Comparison of ENCODE assay signal across 7 mouse cellular contexts in the genomic region with DNA sequence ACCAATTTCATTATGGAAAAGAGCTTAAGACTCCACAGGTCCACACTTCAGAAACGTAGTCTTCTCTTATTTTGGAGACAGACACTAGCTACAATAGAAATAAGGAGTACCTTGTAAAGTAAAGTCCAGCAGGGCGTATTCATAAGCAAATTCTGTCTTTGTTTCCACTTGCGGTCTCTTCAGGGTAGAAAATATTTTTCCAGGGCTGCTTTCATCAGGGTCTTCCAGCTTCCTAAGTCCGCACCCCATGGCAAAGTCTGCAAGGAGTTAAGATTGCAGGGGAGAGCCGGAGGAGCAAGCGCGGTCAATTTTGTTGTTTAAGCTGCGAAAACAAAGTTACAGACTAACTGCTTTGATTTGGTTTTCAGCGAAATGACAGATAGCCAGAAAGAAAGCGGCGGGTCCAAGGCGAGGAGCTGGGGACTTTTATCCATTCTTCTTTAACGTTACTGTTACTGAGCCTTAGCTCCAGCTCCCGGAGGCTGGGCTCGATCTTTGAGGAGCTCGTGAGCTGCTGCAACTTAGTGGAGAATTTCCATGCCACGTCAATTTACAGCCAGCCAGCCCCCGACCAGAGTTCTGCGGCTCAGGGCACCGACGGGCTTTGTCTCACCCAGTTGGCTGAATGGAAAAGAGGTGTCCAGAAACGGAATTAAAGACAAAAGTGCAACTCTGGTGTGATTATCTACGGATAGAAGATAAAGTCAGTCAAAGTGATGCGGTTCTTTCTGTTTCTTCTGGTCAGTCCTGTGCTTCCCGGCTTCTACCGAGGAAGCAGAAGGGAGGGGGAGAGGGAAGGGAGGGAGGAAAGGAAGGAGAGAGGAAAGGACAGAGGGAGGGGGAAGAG. TPM values are rescaled to one million over a fixed set of nuclear protein-coding genes. Genes with fewer than 3 reads are reported as not detected.
DNase-seq lines count a peak whose midpoint lies in the region; ATAC-seq and TF ChIP-seq lines count a peak whose summit lies in the region.

A gene (minus strand): TSS at position 772 of the 847 bp plus-strand sequence.

- H3K4me2 ChIP-seq in forebrain, embryonic 15.5 days (replicated peaks), result peak within 1 kb of the TSS; percentile 46
- peak within 1 kb of the TSS; percentile 64 for H3K4me2 ChIP-seq in hindbrain, embryonic 13.5 days
- peak within 1 kb of the TSS; percentile 59 for H3K4me2 ChIP-seq in limb, embryonic 12.5 days
- peak within 1 kb of the TSS; percentile 50 for H3K4me2 ChIP-seq in midbrain, embryonic 15.5 days

- H3K36me3 ChIP-seq in ES-E14 (ENCODE audit: control insufficient read depth, insufficient read depth, low read length, poor library complexity, severe bottlenecking), result no peaks in the 10 kb centered on the region
- no peaks in the 10 kb centered on the region for H3K36me3 ChIP-seq in forebrain, embryonic 15.5 days
- no peaks in the 10 kb centered on the region for H3K36me3 ChIP-seq in hindbrain, embryonic 13.5 days
- no peaks in the 10 kb centered on the region for H3K36me3 ChIP-seq in limb, embryonic 12.5 days
- no peaks in the 10 kb centered on the region for H3K36me3 ChIP-seq in midbrain, embryonic 15.5 days (replicated peaks)

- no peaks in the 10 kb centered on the region for H3K9me3 ChIP-seq in ES-E14 (ENCODE audit: control insufficient read depth, insufficient read depth, low read depth, low read length)
- no peaks in the 10 kb centered on the region for H3K9me3 ChIP-seq in forebrain, embryonic 15.5 days
- H3K9me3 ChIP-seq in hindbrain, embryonic 13.5 days, result no peaks in the 10 kb centered on the region
- H3K9me3 ChIP-seq in limb, embryonic 12.5 days, result no peaks in the 10 kb centered on the region
- H3K9me3 ChIP-seq in midbrain, embryonic 15.5 days, result no peaks in the 10 kb centered on the region

- 1% methylated on average over 26 of the region's 26 CpGs for WGBS in forebrain, embryonic 15.5 days
- WGBS in hindbrain, embryonic 13.5 days, result under 1% methylated on average over 26 of the region's 26 CpGs
- 2% methylated on average over 26 of the region's 26 CpGs for WGBS in limb, embryonic 12.5 days
- WGBS in midbrain, embryonic 15.5 days, result 2% methylated on average over 26 of the region's 26 CpGs

- ATAC-seq in forebrain, embryonic 15.5 days (replicated peaks), result no peak
- no peak for ATAC-seq in hindbrain, embryonic 13.5 days (ENCODE audit: low FRiP score)
- no peak for ATAC-seq in limb, embryonic 12.5 days (ENCODE audit: insufficient number of reproducible peaks, insufficient read depth, low FRiP score, low TSS enrichment, low read depth)
- 0 out of 2 replicates have a peak, but pooled peaks have one; percentile 21 for ATAC-seq in midbrain, embryonic 15.5 days (replicated peaks)

- in situ Hi-C loops in ES-E14 (cut with MboI; ENCODE audit: low sequenced_read_pairs in 2 of 2, unreplicated experiment in 2 of 2), result no loop called here

- H3K9ac ChIP-seq in ES-E14 (ENCODE audit: insufficient read depth, low read depth, low read length, poor library complexity, severe bottlenecking), result peak within 1 kb of the TSS; percentile 26; the same call in 1 of the 2 replicates
- peak within 1 kb of the TSS; percentile 39 for H3K9ac ChIP-seq in forebrain, embryonic 15.5 days (replicated peaks)
- H3K9ac ChIP-seq in hindbrain, embryonic 13.5 days, result peak within 1 kb of the TSS; percentile 71
- peak within 1 kb of the TSS; percentile 73 for H3K9ac ChIP-seq in limb, embryonic 12.5 days (replicated peaks)
- H3K9ac ChIP-seq in midbrain, embryonic 15.5 days, result peak within 1 kb of the TSS; percentile 11

- peaks cover 0 to 3% of the 10 kb centered on the region in 2 experiments; a peak in 2 of 4 replicates for H3K4me1 ChIP-seq in ES-E14 (ENCODE audit: control insufficient read depth in 2 of 2, insufficient read depth in 2 of 2, low read length in 2 of 2, poor library complexity in 1 of 2)
- peaks cover 32% of the 10 kb centered on the region for H3K4me1 ChIP-seq in forebrain, embryonic 15.5 days
- peaks cover 19% of the 10 kb centered on the region for H3K4me1 ChIP-seq in hindbrain, embryonic 13.5 days (replicated peaks)
- H3K4me1 ChIP-seq in limb, embryonic 12.5 days (replicated peaks), result peaks cover 25% of the 10 kb centered on the region
- peaks cover 3% of the 10 kb centered on the region; the same call in 1 of the 2 replicates for H3K4me1 ChIP-seq in midbrain, embryonic 15.5 days

- DNase-seq in ES-E14 (ENCODE audit: low read depth, low spot score), result no peak
- DNase-seq in adrenal gland, adult 18-20 months (ENCODE audit: low spot score in 2 of 2), result no peak
- DNase-seq in thymus, postnatal 10 days (ENCODE audit: low spot score in 2 of 2), result no peak

- peak within 1 kb of the TSS; percentile 22 to 34; a peak in 3 of 4 replicates for H3K4me3 ChIP-seq in ES-E14 (ENCODE audit: insufficient read depth in 1 of 2, low read depth in 1 of 2, low read length in 2 of 2, poor library complexity in 1 of 2, severe bottlenecking in 1 of 2)
- peak within 1 kb of the TSS; percentile 43 for H3K4me3 ChIP-seq in forebrain, embryonic 15.5 days
- H3K4me3 ChIP-seq in hindbrain, embryonic 13.5 days, result peak within 1 kb of the TSS; percentile 44
- H3K4me3 ChIP-seq in limb, embryonic 12.5 days (replicated peaks), result peak within 1 kb of the TSS; percentile 58
- H3K4me3 ChIP-seq in midbrain, embryonic 15.5 days, result peak within 1 kb of the TSS; percentile 38

- H3K27ac ChIP-seq in ES-E14 (ENCODE audit: insufficient read depth, low read depth, low read length, poor library complexity, severe bottlenecking), result no peak within 1 kb of the TSS
- H3K27ac ChIP-seq in forebrain, embryonic 15.5 days (replicated peaks), result peak within 1 kb of the TSS; percentile 58
- peak within 1 kb of the TSS; percentile 55; the same call in 1 of the 2 replicates for H3K27ac ChIP-seq in hindbrain, embryonic 13.5 days
- peak within 1 kb of the TSS; percentile 95 for H3K27ac ChIP-seq in limb, embryonic 12.5 days
- peak within 1 kb of the TSS; percentile 53; the same call in 1 of the 2 replicates for H3K27ac ChIP-seq in midbrain, embryonic 15.5 days

- H3K27me3 ChIP-seq in forebrain, embryonic 15.5 days, result no peaks in the 10 kb centered on the region
- 0 out of 2 replicates have a peak, but pooled peaks cover 4% of the 10 kb centered on the region for H3K27me3 ChIP-seq in hindbrain, embryonic 13.5 days
- no peaks in the 10 kb centered on the region for H3K27me3 ChIP-seq in limb, embryonic 12.5 days
- H3K27me3 ChIP-seq in midbrain, embryonic 15.5 days (replicated peaks), result no peaks in the 10 kb centered on the region

TF ChIP-seq in ES-E14, 5 proteins besides CTCF, POLR2A, EP300 and RAD21:
- no peak for TF ChIP-seq HCFC1 (IDR thresholded peaks at IDR 0.05; ENCODE audit: borderline replicate concordance, insufficient read depth, low read length)
- TF ChIP-seq ZNF384 (IDR thresholded peaks at IDR 0.05; ENCODE audit: low read depth, low read length), result no peak
- no peak for TF ChIP-seq ZC3H11A (IDR thresholded peaks at IDR 0.05; ENCODE audit: borderline replicate concordance, low read depth, low read length)
- no peak for TF ChIP-seq MAFK (IDR thresholded peaks at IDR 0.05; ENCODE audit: insufficient read depth, low read depth, low read length)
- TF ChIP-seq CHD2 (IDR thresholded peaks at IDR 0.05; ENCODE audit: low read depth, low read length), result no peak

RNA-seq across cellular contexts. Expression of the gene that starts here (rescaled TPM):
- 0.40 and 0.48 TPM in 2 replicates for total RNA-seq in ES-E14 (2012; rRNA removed)
- total RNA-seq in adrenal gland, adult 18-20 months (2021), result 10 to 100 TPM; 15.3 to 18.5 TPM
- 12.7 and 13.4 TPM in 2 replicates for polyA plus RNA-seq in forebrain, embryonic 15.5 days (2015; fragmentation: Nextera tagmentation; extraction: Ambion mirVana)
- polyA plus RNA-seq in hindbrain, embryonic 13.5 days (2015; fragmentation: Nextera tagmentation; extraction: Ambion mirVana), result 10.0 and 11.3 TPM in 2 replicates
- polyA plus RNA-seq in limb, embryonic 12.5 days (2016; fragmentation: Nextera tagmentation; extraction: Ambion mirVana), result 35.2 and 38.2 TPM in 2 replicates
- polyA plus RNA-seq in midbrain, embryonic 15.5 days (2015; fragmentation: Nextera tagmentation; extraction: Ambion mirVana), result 6.9 and 9.2 TPM in 2 replicates

Comparison
In these comparisons a context has a peak if more than half of its experiments do, and no peak if none do; other contexts are left out.
1. RNA of the gene that starts here (total RNA-seq): 15.3 to 18.5 TPM in adrenal gland, adult 18-20 months; 0.40 to 0.48 TPM in ES-E14; every median in the first group is over 10 times any median in the second.
2. H3K9ac ChIP-seq: peak in every context shown above with its lines; median percentile 73 in limb, embryonic 12.5 days; 71 in hindbrain, embryonic 13.5 days; 39 in forebrain, embryonic 15.5 days; 26 in ES-E14; 11 in midbrain, embryonic 15.5 days.
3. Peak in every context shown above with its lines, with median percentiles within 50 percentile points of each other: H3K4me3 ChIP-seq and H3K4me2 ChIP-seq.